Mouse (Mus musculus): ENCODE data around the gene Gm11213. TPM values are rescaled to one million over a fixed set of nuclear protein-coding genes. Genes with fewer than 3 reads are reported as not detected.

Gm11213 gene
- polyA plus RNA-seq (2012; ENCODE audit: insufficient read depth, insufficient read length, missing spikeins): not detected in 2 replicates

DNA sequence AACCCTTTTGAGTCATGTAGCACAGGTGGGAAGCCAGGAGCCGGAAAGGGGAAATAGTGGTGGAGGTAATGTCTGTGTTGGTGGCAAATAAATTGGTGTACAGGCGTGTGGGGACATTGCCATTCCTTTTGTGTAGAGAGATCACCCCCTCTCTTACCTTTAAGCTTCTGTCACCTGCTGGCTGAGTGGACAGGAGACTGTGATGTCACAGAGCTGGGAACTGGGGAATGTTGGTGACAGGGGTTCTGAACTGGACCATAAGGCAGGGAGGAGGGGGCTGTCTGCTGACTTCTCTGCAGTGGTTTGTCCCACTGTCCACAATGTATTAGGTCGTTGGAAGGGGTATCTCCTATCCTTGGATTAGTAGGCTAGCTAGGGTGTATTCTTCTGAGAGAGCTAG is at the start of gene Gm11213:
Gene Gm11213, minus strand, starts transcription at position 317 of the 400 bp plus-strand sequence.
- Histone ChIP-seq H3K4me1 (ENCODE audit: control insufficient read depth, insufficient read depth, insufficient read length, low read length) (no peaks in the 10 kb centered on the region), H3K4me3 (ENCODE audit: insufficient read depth, low read depth, low read length) (no peak within 1 kb of the TSS), H3K27ac (replicated peaks; ENCODE audit: low read depth, low read length) (no peak within 1 kb of the TSS)

DNA sequence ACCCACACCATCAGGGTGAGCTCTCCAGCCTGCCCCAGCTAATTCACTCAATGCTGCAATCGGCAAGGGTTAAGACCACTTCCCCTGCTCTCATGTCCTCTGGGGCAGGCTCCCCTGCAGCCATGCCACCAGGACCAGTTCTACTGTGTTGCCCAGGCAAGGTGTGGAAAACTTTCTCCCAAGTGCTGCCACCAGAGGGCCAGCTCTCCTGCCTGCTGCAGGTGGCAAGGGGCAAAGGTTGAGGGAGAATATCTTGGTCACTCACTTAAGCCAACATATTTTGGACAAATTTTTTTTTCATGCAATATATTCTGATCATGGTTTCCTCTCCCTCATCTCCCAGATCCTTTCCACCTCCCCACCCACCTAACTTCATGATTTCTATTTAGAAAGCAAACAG is 49.3 kb upstream of the Gm11213 start:
- Histone ChIP-seq H3K4me1 (ENCODE audit: control insufficient read depth, insufficient read depth, insufficient read length, low read length) (no peaks in the 10 kb centered on the region), H3K4me3 (ENCODE audit: insufficient read depth, low read depth, low read length) (no peak overlapping the region), H3K27ac (replicated peaks; ENCODE audit: low read depth, low read length) (no peak overlapping the region)

DNA sequence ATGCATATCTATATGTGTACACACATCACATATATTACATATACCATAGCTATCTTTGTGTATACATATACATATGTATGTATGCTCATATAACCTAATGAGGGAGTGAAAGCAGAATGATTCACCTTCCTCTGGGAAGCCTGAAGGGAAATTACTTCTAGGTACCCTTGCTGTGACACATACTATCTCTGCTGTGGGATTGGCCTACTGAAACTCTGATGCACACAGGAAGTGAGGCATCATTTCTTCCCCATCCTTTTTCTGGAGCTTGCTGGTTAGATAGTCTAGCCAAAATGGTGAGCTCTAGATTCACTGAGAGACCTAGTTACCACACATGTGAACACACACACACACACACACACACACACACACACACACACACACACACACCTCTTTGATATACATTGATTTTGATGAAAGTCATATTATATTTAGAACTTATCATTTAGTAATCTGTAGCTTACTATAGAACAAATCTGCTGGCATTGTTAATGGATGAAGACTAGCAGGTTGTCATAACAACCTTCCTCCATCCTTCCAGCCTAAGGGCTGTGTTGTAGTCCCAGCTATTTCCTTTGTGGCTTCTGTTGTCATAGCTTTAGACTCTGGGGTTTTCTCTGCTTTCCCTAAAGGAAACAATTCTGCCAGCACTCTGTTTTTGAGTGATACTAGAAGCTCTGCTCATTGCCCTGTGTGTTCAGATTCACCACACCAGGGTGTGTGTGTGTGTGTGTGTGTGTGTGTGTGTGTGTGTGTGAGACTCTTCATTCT is 39.1 kb upstream of the Gm11213 start:
- no peaks in the 10 kb centered on the region for H3K4me1 ChIP-seq (ENCODE audit: control insufficient read depth, insufficient read depth, insufficient read length, low read length)
- H3K27ac ChIP-seq (replicated peaks; ENCODE audit: low read depth, low read length): no peak overlapping the region
- H3K4me3 ChIP-seq (ENCODE audit: insufficient read depth, low read depth, low read length): no peak overlapping the region

DNA sequence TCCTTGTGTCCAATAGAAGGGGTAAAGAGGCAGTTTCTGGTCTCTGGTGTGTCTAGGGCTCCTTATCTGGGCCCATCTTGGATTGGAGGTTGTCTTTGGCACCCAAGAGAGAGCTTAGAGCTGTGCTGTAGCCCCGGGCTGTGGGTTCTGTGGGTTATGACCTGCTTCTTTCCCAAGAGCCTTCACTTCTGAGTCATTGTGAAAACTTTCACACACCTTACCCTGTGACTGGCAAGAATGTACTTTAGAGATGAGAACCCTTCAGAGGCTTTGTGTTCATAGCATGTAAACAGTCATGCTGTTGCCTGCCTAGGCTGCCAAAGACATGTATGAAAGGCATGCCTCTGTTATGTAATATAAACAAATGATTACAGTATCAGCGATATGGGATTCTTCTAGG is 34.8 kb upstream of the Gm11213 start:
- Histone ChIP-seq H3K4me1 (ENCODE audit: control insufficient read depth, insufficient read depth, insufficient read length, low read length) (no peaks in the 10 kb centered on the region), H3K4me3 (ENCODE audit: insufficient read depth, low read depth, low read length) (no peak overlapping the region)

DNA sequence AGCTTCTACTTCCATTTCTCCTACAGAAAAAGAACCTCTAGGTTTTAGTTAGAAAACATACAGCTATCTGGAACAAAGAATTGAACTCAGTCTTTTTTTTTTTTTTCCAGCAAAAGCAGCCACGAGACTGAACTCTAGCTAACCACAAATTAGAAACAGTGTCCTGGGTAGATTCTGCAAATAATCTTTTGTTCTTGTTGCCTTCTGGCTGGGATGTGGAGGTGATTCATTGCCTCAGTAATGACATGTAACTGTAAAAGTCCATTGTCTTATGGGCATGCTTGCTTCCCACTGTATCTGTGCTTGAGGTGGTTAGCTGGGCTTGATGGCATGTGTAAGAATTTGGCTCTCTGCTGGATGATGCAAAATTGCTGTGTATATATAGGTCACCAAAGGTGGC is 33.5 kb upstream of the Gm11213 start:
- no peaks in the 10 kb centered on the region for H3K4me1 ChIP-seq (ENCODE audit: control insufficient read depth, insufficient read depth, insufficient read length, low read length)
- H3K27ac ChIP-seq (replicated peaks; ENCODE audit: low read depth, low read length): no peak overlapping the region
- no peak overlapping the region for H3K4me3 ChIP-seq (ENCODE audit: insufficient read depth, low read depth, low read length)

More for the DNA sequence above, 34.8 kb upstream of the Gm11213 start:
- no peak overlapping the region for H3K27ac ChIP-seq (replicated peaks; ENCODE audit: low read depth, low read length)

DNA sequence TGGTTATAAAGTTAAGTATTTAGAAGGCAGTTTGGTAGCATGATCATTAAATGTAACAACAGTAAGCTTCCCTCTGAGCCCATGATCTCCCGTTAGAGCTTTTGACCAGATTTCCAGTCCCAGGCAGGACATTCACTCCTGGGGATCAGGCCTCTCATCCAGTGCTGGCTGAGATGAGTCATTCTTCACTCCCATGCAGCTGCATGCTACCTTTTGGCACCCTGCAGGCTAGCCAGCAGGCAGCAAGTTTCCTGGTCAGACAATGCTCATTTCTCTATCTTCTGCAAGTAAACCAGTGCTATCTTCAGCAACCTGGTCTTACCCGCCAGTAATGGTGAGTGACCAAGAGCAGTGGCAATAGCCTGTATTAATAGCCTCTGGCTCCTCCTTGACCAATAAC is 28.1 kb upstream of the Gm11213 start:
- Histone ChIP-seq H3K4me1 (ENCODE audit: control insufficient read depth, insufficient read depth, insufficient read length, low read length) (no peaks in the 10 kb centered on the region), H3K27ac (replicated peaks; ENCODE audit: low read depth, low read length) (no peak overlapping the region), H3K4me3 (ENCODE audit: insufficient read depth, low read depth, low read length) (no peak overlapping the region)

DNA sequence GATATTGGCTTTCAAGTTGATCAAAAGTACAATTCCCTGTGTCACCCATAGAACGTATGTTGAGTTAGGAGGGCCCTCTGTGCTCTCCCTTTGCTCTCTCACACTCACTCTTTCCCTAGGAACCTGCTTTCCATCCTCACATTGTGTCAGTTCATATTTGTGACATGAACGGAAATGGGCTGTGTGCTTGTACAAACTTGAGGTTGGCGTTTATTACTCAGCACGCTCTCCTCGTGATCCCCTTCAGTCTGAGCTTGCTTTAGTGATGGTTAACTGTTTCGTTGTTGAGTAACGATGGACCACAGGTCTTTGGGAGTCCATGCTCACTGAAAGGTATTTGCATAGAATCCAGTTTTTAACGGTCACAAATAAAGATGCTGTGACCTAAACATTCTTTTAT is 22.1 kb upstream of the Gm11213 start:
- Histone ChIP-seq H3K4me1 (ENCODE audit: control insufficient read depth, insufficient read depth, insufficient read length, low read length) (no peaks in the 10 kb centered on the region), H3K27ac (replicated peaks; ENCODE audit: low read depth, low read length) (no peak overlapping the region), H3K4me3 (ENCODE audit: insufficient read depth, low read depth, low read length) (no peak overlapping the region)

DNA sequence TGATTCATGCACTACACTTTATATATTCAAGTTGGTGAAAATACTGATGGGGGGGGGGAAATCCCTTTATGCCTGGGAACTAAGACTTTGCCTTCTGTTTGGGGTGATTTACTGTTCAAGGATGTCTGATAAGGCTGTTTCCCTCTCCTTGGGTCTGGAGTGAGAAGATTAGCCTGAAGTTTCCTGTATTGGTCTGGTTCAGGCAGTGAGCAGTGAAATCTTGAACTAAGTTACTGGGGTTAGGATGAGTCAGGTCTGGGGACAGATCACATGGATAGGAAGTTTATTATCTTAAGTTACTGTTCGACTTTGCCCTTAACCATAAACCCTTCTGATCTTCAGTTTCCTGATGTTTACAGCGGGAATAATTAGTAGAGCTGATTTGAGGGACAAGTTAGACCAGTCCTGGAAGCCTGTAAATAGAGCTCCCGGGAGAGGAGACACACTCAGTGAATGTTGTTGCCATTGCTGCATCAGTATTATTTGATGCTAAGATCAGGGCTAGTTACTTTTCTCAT is 20.6 kb upstream of the Gm11213 start:
- no peaks in the 10 kb centered on the region for H3K4me1 ChIP-seq (ENCODE audit: control insufficient read depth, insufficient read depth, insufficient read length, low read length)
- no peak overlapping the region for H3K27ac ChIP-seq (replicated peaks; ENCODE audit: low read depth, low read length)
- H3K4me3 ChIP-seq (ENCODE audit: insufficient read depth, low read depth, low read length): no peak overlapping the region

DNA sequence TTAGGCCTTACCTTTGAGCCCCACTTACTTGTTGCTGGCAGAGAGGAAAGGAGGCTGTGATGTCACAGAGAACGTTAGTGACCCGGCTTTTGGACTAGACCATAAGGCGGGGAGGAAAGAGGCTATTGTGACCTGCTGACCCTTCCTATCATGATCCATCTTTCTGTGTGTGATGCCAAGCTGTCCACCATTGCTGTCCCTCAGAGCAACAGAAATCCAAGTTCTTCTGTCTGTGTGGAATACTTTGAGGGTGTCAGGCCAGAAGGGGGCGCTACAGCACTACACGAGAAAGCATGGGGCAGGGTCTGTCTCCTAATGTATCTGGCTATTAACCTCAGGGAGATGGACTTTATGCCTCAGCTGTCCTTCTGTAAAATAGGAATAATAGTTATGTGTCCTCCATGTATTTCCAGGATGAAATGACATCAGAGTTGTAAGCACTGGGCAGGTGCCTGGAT is 17.3 kb upstream of the Gm11213 start, which contains the start of gene Tex48:
Gene Tex48, minus strand, starts transcription at position 51 of the 458 bp plus-strand sequence.
- no peak within 1 kb of the TSS for H3K4me3 ChIP-seq (ENCODE audit: insufficient read depth, low read depth, low read length)
- no peak within 1 kb of the TSS for H3K27ac ChIP-seq (replicated peaks; ENCODE audit: low read depth, low read length)
- no peaks in the 10 kb centered on the region for H3K4me1 ChIP-seq (ENCODE audit: control insufficient read depth, insufficient read depth, insufficient read length, low read length)

DNA sequence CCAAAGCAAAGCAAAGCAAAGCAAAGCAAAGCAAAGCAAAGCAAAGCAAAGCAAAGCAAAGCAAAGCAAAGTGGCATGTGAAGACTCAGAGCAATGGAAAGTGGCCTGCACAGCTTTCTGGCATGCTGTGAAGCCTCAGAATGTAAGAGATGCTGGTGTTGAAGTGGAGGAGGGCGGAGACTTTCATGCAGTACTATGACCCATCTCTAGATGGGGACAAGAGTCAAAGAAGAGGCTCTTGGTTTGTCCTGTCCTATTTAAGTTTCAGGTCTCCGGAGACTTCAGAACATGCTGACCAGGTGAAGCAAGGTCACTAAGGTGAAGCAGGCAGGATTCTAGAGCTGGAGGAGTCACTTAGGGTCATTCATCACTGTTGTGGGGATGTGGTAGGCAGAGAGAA is 16.8 kb upstream of the Gm11213 start:
- no peak overlapping the region for H3K4me3 ChIP-seq (ENCODE audit: insufficient read depth, low read depth, low read length)
- H3K4me1 ChIP-seq (ENCODE audit: control insufficient read depth, insufficient read depth, insufficient read length, low read length): no peaks in the 10 kb centered on the region
- H3K27ac ChIP-seq (replicated peaks; ENCODE audit: low read depth, low read length): no peak overlapping the region

DNA sequence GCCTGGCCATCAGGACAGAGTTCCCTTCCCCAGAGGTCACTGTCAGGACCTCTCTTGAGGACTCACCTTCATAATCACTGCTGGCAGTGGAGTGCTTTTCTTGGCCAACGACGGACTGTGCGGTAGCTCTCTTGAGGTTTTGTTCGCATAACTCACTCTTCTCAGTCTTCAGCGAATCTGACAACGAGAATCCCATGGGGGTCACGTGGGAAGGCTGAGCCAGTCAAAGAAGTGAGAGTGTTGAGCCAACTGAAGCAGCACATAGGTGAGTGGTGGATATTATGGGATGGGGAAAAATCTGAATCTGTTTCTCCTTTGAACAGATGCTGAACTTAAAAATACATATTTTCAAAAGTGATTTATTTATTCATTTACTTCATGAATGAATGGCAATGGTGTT is 3.3 kb upstream of the Gm11213 start:
- Histone ChIP-seq H3K27ac (replicated peaks; ENCODE audit: low read depth, low read length) (no peak overlapping the region), H3K4me3 (ENCODE audit: insufficient read depth, low read depth, low read length) (no peak overlapping the region), H3K4me1 (ENCODE audit: control insufficient read depth, insufficient read depth, insufficient read length, low read length) (no peaks in the 10 kb centered on the region)

DNA sequence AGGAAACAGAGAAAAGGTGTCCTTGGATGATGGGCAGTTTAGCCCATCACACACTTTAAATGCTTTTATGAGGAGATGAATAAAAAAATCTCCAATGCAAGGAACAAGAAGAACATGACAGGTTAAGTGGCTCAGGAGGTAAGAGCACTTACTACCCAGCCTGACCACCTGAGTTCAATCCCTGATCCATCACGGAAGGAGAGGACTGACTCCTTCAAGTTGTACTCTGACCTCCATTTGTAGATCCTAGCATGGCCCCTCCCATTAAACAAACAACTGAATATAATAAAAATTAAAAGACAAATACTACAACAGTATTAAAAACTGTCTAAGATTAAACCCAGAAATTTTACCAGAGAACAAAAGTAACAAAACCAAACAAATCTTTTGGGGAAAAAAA is 907 bp upstream of the Gm11213 start:
- H3K4me1 ChIP-seq (ENCODE audit: control insufficient read depth, insufficient read depth, insufficient read length, low read length): no peaks in the 10 kb centered on the region
- no peak overlapping the region for H3K4me3 ChIP-seq (ENCODE audit: insufficient read depth, low read depth, low read length)
- H3K27ac ChIP-seq (replicated peaks; ENCODE audit: low read depth, low read length): no peak overlapping the region

DNA sequence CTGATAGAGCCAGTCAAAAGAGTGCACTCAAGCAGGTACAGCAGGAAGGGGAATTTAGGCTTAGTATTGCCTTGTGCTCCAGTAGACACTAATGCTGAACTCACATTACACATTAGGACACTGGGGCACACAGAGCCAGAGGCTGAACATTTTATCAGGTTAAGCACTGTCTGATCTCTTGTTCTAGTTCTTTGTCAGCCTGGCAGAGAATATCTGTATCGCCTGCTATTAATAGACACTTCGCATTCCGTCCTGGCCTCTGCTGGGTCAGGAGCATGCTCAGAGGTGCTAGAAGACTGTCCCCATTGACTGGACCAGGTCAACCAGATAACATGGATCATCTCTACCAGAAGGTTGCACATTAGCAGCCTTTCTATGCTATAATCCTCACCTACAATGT is 484 bp upstream of the Gm11213 start:
- Histone ChIP-seq H3K4me3 (ENCODE audit: insufficient read depth, low read depth, low read length) (no peak overlapping the region), H3K27ac (replicated peaks; ENCODE audit: low read depth, low read length) (no peak overlapping the region), H3K4me1 (ENCODE audit: control insufficient read depth, insufficient read depth, insufficient read length, low read length) (no peaks in the 10 kb centered on the region)

DNA sequence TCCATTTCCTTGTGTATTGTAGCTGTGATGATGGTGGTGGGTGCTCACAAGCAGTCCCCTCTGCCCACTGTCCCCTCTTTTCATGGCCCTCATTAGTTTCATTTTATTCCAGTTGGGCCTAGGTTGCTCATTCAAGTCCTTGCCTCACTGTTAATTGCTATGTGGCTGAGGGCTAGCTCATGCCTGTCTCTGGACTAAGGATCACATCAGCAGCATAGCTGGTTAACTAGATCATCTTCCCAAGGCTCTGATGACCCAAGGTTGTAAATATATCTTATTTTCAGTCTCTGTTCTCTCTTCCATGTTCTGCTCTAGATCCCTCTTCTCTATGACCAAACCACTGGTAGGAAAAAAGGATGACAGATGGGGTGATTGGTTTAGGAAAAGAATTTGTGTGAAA is 3.8 kb downstream of the Gm11213 start:
- no peak overlapping the region for H3K4me3 ChIP-seq (ENCODE audit: insufficient read depth, low read depth, low read length)
- no peaks in the 10 kb centered on the region for H3K4me1 ChIP-seq (ENCODE audit: control insufficient read depth, insufficient read depth, insufficient read length, low read length)
- H3K27ac ChIP-seq (replicated peaks; ENCODE audit: low read depth, low read length): no peak overlapping the region

DNA sequence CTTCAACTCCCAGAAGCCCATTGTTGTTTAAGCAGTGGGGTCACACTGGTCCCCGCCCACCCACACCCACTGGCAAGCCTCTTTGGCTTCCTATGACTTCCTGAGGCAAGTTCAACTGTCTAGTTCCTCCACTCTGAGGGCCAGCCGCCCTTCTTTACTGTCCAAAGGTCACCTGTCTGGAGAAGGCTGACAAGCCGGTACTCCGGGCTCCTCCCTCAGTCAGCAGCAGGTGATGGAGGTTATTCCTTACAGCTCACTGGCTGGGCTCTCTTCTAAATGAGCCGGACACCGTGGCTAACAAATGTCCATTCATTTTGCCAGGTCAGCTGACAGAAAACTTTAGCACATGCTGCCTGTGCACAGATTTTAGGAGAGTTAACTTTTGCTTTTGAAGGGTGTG is 4.3 kb downstream of the Gm11213 start:
- Histone ChIP-seq H3K4me3 (ENCODE audit: insufficient read depth, low read depth, low read length) (no peak overlapping the region), H3K4me1 (ENCODE audit: control insufficient read depth, insufficient read depth, insufficient read length, low read length) (no peaks in the 10 kb centered on the region), H3K27ac (replicated peaks; ENCODE audit: low read depth, low read length) (no peak overlapping the region)

DNA sequence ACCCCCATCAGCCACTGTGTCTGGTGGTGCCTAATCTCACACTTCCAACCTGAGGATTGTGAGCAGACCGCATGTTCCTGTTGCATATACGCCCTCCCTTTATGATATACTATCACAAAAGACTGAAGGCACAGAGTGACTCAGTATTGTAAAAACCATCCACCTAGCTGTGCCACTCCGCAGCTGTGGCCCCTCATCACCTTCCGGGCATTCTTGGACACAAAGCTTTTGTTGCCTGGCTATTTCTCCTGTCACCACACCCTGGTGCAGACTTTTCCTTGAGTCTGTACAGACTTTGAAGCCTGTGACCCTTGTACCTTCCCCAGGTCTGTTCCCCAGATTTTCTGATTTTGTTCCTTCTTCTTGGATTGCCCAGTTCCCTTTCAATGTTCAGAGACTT is 9.1 kb downstream of the Gm11213 start:
- no peak overlapping the region for H3K4me3 ChIP-seq (ENCODE audit: insufficient read depth, low read depth, low read length)
- no peak overlapping the region for H3K27ac ChIP-seq (replicated peaks; ENCODE audit: low read depth, low read length)
- H3K4me1 ChIP-seq (ENCODE audit: control insufficient read depth, insufficient read depth, insufficient read length, low read length): peaks cover 3% of the 10 kb centered on the region; the same call in 1 of the 2 replicates

Data from brown adipose tissue, adult 24 weeks (tissue).